Mouse (Mus musculus) CH12.LX (cell line): ENCODE results near the gene Taf15. TPM values are rescaled to one million over a fixed set of nuclear protein-coding genes. Genes with fewer than 3 reads are reported as not detected.

Experiments
- DNase-seq: peaks from one replicate; pipeline ENCODE4 v3.0.0-alpha.2; 2013; ENCODE audit errors: extremely low read depth
- H3K27ac ChIP-seq: 2 replicates; pipeline ENCODE4 v1.5.1; 2012; ENCODE audit warnings: low read depth, mild to moderate bottlenecking, control low read depth, moderate library complexity; ENCODE audit not compliant: insufficient read depth
- H3K27me3 ChIP-seq: replicated peaks from 2 replicates; pipeline ENCODE3; 2012; ENCODE audit warnings: inconsistent platforms
- H3K36me3 ChIP-seq, 2 experiments: replicated peaks in 1 of 2; 2 replicates each; pipeline versions ENCODE3 to v1.6.1; 2012; ENCODE audit warnings: inconsistent platforms in 1 of 2, low read length in 1 of 2, mild to moderate bottlenecking in 1 of 2, mixed read lengths in 1 of 2, moderate library complexity in 1 of 2; ENCODE audit not compliant: control insufficient read depth in 1 of 2, insufficient read depth in 1 of 2
- H3K4me1 ChIP-seq, 2 experiments: 2 replicates each; pipeline ENCODE4 v1.6.1; 2012; ENCODE audit warnings: inconsistent platforms in 1 of 2, moderate library complexity in 1 of 2; ENCODE audit not compliant: insufficient read depth in 2 of 2, control insufficient read depth in 1 of 2
- H3K4me2 ChIP-seq: 2 replicates; pipeline ENCODE4 v1.6.1; 2012; ENCODE audit warnings: low read depth, mild to moderate bottlenecking, control low read depth; ENCODE audit not compliant: poor library complexity, insufficient read depth, severe bottlenecking
- H3K4me3 ChIP-seq, 3 experiments: fragments of 150-350 bp in 1 of 3; sonication (generic) in 1 of 3; replicated peaks in 1 of 3; 2 replicates each; pipeline versions ENCODE3 to v1.5.1; 2011 to 2012; ENCODE audit warnings: low read depth in 2 of 3, low read length in 2 of 3, mild to moderate bottlenecking in 2 of 3, moderate library complexity in 2 of 3, control low read depth in 1 of 3, improper control_type of control experiment in 1 of 3, inconsistent platforms in 1 of 3, mixed read lengths in 1 of 3; ENCODE audit not compliant: poor library complexity in 1 of 3
- H3K79me2 ChIP-seq: replicated peaks from 2 replicates; pipeline ENCODE4 v1.6.1; 2012; ENCODE audit warnings: mild to moderate bottlenecking, moderate library complexity; ENCODE audit not compliant: control insufficient read depth, poor library complexity, insufficient read depth, severe bottlenecking; ENCODE audit errors: extremely low read depth
- H3K9ac ChIP-seq: 2 replicates; pipeline ENCODE4 v1.6.1; 2012; ENCODE audit warnings: low read depth, mild to moderate bottlenecking, control low read depth, moderate library complexity; ENCODE audit not compliant: insufficient read depth
- H3K9me3 ChIP-seq: replicated peaks from 2 replicates; pipeline ENCODE3; 2012; ENCODE audit warnings: low read length, inconsistent platforms, mixed read lengths
- BHLHE40 ChIP-seq: IDR thresholded peaks from 2 replicates; pipeline ENCODE4 v1.6.1; 2011; ENCODE audit warnings: mild to moderate bottlenecking, low read depth, low read length, improper control_type of control experiment
- CHD2 ChIP-seq: IDR thresholded peaks from 2 replicates; pipeline ENCODE4 v1.6.1; 2011; ENCODE audit warnings: low read length, improper control_type of control experiment
- CTCF ChIP-seq, 2 experiments: IDR thresholded peaks in 1 of 2; conservative IDR thresholded peaks in 1 of 2; 2 replicates each; pipeline ENCODE4 v1.5.1; 2011 to 2012; ENCODE audit warnings: low read depth in 2 of 2, low read length in 2 of 2, improper control_type of control experiment in 1 of 2, inconsistent platforms in 1 of 2, mild to moderate bottlenecking in 1 of 2, moderate library complexity in 1 of 2
- E2F4 ChIP-seq: IDR thresholded peaks from 2 replicates; pipeline ENCODE4 v1.6.1; 2011; ENCODE audit warnings: low read depth, low read length, improper control_type of control experiment; ENCODE audit not compliant: insufficient replicate concordance
- ELF1 ChIP-seq: IDR thresholded peaks from 2 replicates; pipeline ENCODE4 v1.6.1; 2014; ENCODE audit warnings: low read depth, mild to moderate bottlenecking, inconsistent platforms, low read length, improper control_type of control experiment
- EP300 ChIP-seq: IDR thresholded peaks from 2 replicates; pipeline ENCODE4 v1.6.1; 2011; ENCODE audit warnings: low read length, improper control_type of control experiment
- HCFC1 ChIP-seq: IDR thresholded peaks from 2 replicates; pipeline ENCODE4 v1.6.1; 2012; ENCODE audit warnings: low read depth, mild to moderate bottlenecking, inconsistent platforms, low read length, improper control_type of control experiment
- IRF4 ChIP-seq: IDR thresholded peaks from 2 replicates; pipeline ENCODE4 v1.6.1; 2014; ENCODE audit warnings: low read depth, mild to moderate bottlenecking, inconsistent platforms, low read length, improper control_type of control experiment
- JUN ChIP-seq: IDR thresholded peaks from 2 replicates; pipeline ENCODE4 v1.6.1; 2011; ENCODE audit warnings: low read depth, mild to moderate bottlenecking, low read length, improper control_type of control experiment, moderate library complexity; ENCODE audit not compliant: insufficient read depth
- JUND ChIP-seq: conservative IDR thresholded peaks from 2 replicates; pipeline ENCODE4 v1.6.1; 2011; ENCODE audit warnings: low read depth, low read length, improper control_type of control experiment
- MAZ ChIP-seq: IDR thresholded peaks from 2 replicates; pipeline ENCODE4 v1.6.1; 2012; ENCODE audit warnings: low read depth, mild to moderate bottlenecking, inconsistent platforms, low read length, improper control_type of control experiment, moderate library complexity
- MEF2A ChIP-seq: IDR thresholded peaks from 2 replicates; pipeline ENCODE4 v1.6.1; 2014; ENCODE audit warnings: low read depth, mild to moderate bottlenecking, inconsistent platforms, low read length, improper control_type of control experiment, borderline replicate concordance
- RAD21 ChIP-seq: IDR thresholded peaks from 2 replicates; pipeline ENCODE4 v1.6.1; 2011; ENCODE audit warnings: low read depth, mild to moderate bottlenecking, low read length, improper control_type of control experiment, moderate library complexity
- TBP ChIP-seq: conservative IDR thresholded peaks from 2 replicates; pipeline ENCODE4 v1.6.1; 2011; ENCODE audit warnings: low read depth, low read length, improper control_type of control experiment
- TCF12 ChIP-seq: IDR thresholded peaks from 2 replicates; pipeline ENCODE4 v1.6.1; 2014; ENCODE audit warnings: low read depth, mild to moderate bottlenecking, inconsistent platforms, low read length, improper control_type of control experiment
- USF1 ChIP-seq: IDR thresholded peaks from 2 replicates; pipeline ENCODE4 v1.6.1; 2014; ENCODE audit warnings: low read depth, mild to moderate bottlenecking, inconsistent platforms, low read length, improper control_type of control experiment
- USF2 ChIP-seq: conservative IDR thresholded peaks from 2 replicates; pipeline ENCODE4 v1.6.1; 2011; ENCODE audit warnings: low read depth, low read length, improper control_type of control experiment
- ZC3H11A ChIP-seq: IDR thresholded peaks from 2 replicates; pipeline ENCODE4 v1.6.1; 2012; ENCODE audit warnings: low read depth, mild to moderate bottlenecking, inconsistent platforms, low read length, improper control_type of control experiment
- ZMIZ1 ChIP-seq: IDR thresholded peaks from 2 replicates; pipeline ENCODE4 v1.6.1; 2012; ENCODE audit warnings: low read depth, mild to moderate bottlenecking, inconsistent platforms, low read length, improper control_type of control experiment
- dilution Hi-C: fragments of 300-500 bp; cut with MboI; formaldehyde crosslinking; loops from 2 replicates; pipeline ENCODE4 v1.14.3; 2020; ENCODE audit warnings: low sequenced_read_pairs; ENCODE audit not compliant: extremely low pct_unique_long_range_greater_than_20kb, extremely low pct_ligation_motif_present
- in situ Hi-C: fragments of 300-500 bp; cut with MboI; formaldehyde crosslinking; loops from 3 replicates; pipeline ENCODE4 v1.14.3; 2019; ENCODE audit warnings: low sequenced_read_pairs, low pct_ligation_motif_present, low pct_unique_long_range_greater_than_20kb, mixed read lengths
- polyA plus RNA-seq: library from polyadenylated mRNA; unstranded; fragments of >175 nt; gene quantifications from 2 replicates; pipeline ENCODE4 v1.2.1, GENCODE M21; 2012; ENCODE audit warnings: low read depth; ENCODE audit not compliant: insufficient read length
- total RNA-seq, 2 experiments: library from RNA; depleted of rRNA; stranded (reverse); fragments of 300-350 nt in 1 of 2; fragments of >200 nt in 1 of 2; gene quantifications; 2 replicates each; pipeline ENCODE4 v1.2.3; 2012 to 2014

Taf15 gene
- total and polyA plus RNA-seq, 3 experiments: 38.8 to 367 (median 69.8) TPM

DNA sequence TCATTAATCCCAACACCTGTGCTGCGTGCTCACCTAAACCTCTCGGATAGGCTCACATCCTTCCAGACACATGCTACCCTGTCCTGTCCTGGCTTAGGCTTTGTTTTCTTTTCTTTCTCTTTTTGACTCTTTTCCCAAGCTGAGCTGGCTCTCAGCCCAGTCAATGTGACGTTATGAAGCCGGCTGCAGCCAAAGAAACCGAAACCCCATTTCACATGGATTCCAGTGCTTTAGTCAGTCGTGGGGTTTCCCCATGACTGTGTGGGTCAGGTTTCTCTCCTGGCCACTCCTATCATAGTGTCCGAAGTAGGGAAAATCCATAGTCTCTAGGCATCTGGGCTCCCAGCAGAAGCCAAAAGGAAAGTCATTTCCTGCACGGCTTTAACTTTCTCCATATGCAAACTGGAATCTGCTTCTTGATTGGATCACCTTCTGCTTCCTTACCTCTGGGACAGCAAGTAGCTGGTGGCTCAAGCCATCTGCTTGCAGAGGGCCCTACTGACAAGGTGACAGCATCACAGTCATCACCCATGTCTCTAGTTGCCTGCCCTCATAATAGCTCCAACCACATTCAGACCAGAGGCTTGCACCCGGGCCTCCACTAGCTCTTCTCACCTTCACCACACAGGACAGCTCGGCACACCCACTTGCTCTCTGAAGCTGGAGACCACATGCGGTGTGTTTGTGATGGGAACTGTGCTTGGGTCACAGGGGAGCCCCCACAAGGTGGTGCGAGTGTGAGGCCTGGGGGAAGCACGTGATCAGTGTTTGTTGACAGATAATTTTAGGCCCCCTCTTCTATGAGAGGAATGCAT lies 61.9 kb downstream of the Taf15 start (continued):
- TF ChIP-seq E2F4: no peak
- no peak; the same call in 1 of the 2 replicates for TF ChIP-seq RAD21
- TF ChIP-seq JUND: peak; percentile 35
- peak; percentile 57 for TF ChIP-seq JUN
- TF ChIP-seq ZC3H11A: no peak
- TF ChIP-seq EP300: peak; percentile 83; the same call in 1 of the 2 replicates
- no peak; a peak in 2 of 4 replicates for TF ChIP-seq CTCF (conservative IDR thresholded peaks at IDR 0.05 in 1 of 2, IDR thresholded peaks at IDR 0.05 in 1 of 2; ENCODE audit: low read depth in 2 of 2, low read length in 2 of 2)
- TF ChIP-seq MAZ: 0 out of 2 replicates have a peak, but pooled peaks have one; percentile 49
- TF ChIP-seq USF1: peak; percentile 68
- TF ChIP-seq HCFC1: 0 out of 2 replicates have a peak, but pooled peaks have one; percentile 8
- TF ChIP-seq ZMIZ1: 0 out of 2 replicates have a peak, but pooled peaks have one; percentile 55
- 0 out of 2 replicates have a peak, but pooled peaks have one; percentile 10 for TF ChIP-seq TBP
- peak; percentile 65 for TF ChIP-seq MEF2A
- TF ChIP-seq ELF1: peak; percentile 51
- peak; percentile 95 for TF ChIP-seq IRF4
- TF ChIP-seq TCF12: peak; percentile 67
- TF ChIP-seq BHLHE40: peak; percentile 98
- peak; percentile 65 for TF ChIP-seq CHD2

- dilution Hi-C loops: no loop called here
- Histone ChIP-seq H3K27me3 (no peaks in the 10 kb centered on the region), H3K9me3 (no peaks in the 10 kb centered on the region), H3K79me2 (no peaks in the 10 kb centered on the region), H3K4me3 (no peak overlapping the region), H3K36me3 (no peaks in the 10 kb centered on the region)
- in situ Hi-C loops: no loop called here
- no peak for TF ChIP-seq USF2
- TF ChIP-seq HCFC1: no peak
- TF ChIP-seq, all 38 proteins: peak for 0
- no peak overlapping the region for H3K4me2 ChIP-seq
- no peak overlapping the region for H3K27ac ChIP-seq
- no peak for DNase-seq
- peaks cover 32 to 68% of the 10 kb centered on the region in 2 experiments for H3K4me1 ChIP-seq
- H3K9ac ChIP-seq: no peak overlapping the region
Observed at GRCm38 (mm10) chr11:83536831-83537230, 63.9 kb downstream of the Taf15 start.
